Mouse (Mus musculus) c-Kit-positive CD71-positive TER-119-negative erythroid progenitor cells, embryonic 14.5 days (primary cell): Measurements from ENCODE around the gene Ampd2.

ENCODE experiments used
- DNase-seq: peaks from one replicate; pipeline ENCODE4 v3.0.0-alpha.2; 2013; ENCODE audit warnings: low read depth

Ampd2 gene

GRCm38 (mm10) chr3:108086470-108086979, at the start of gene Ampd2:
TSS of gene Ampd2 (minus strand) at chr3:108086651.
- DNase-seq, result no peak

- DNase-seq, result no peak
Measured at GRCm38 (mm10) chr3:108134701-108135100, 48.2 kb upstream of the Ampd2 start.

GRCm38 (mm10) chr3:108132484-108132883, 46.0 kb upstream of the Ampd2 start:
- no peak for DNase-seq

GRCm38 (mm10) chr3:108131821-108132220, 45.4 kb upstream of the Ampd2 start:
- DNase-seq, result no peak

GRCm38 (mm10) chr3:108131216-108131615, 44.8 kb upstream of the Ampd2 start:
- no peak for DNase-seq

GRCm38 (mm10) chr3:108129804-108130203, 43.4 kb upstream of the Ampd2 start:
- no peak for DNase-seq

GRCm38 (mm10) chr3:108129367-108129766, 42.9 kb upstream of the Ampd2 start:
- no peak for DNase-seq

- DNase-seq, result no peak
Measured at GRCm38 (mm10) chr3:108128520-108128919, 42.1 kb upstream of the Ampd2 start.

GRCm38 (mm10) chr3:108126327-108126726, 39.9 kb upstream of the Ampd2 start:
- DNase-seq, result no peak

GRCm38 (mm10) chr3:108124131-108124530, 37.7 kb upstream of the Ampd2 start:
- DNase-seq, result no peak

- no peak for DNase-seq
Measured at GRCm38 (mm10) chr3:108123242-108123641, 36.8 kb upstream of the Ampd2 start.

- DNase-seq, result no peak
Measured at GRCm38 (mm10) chr3:108121101-108121500, 34.6 kb upstream of the Ampd2 start.

- no peak for DNase-seq
Measured at GRCm38 (mm10) chr3:108117465-108117864, 31.0 kb upstream of the Ampd2 start.

- no peak for DNase-seq
Measured at GRCm38 (mm10) chr3:108113591-108114289, 27.3 kb upstream of the Ampd2 start.

GRCm38 (mm10) chr3:108112666-108113065, 26.2 kb upstream of the Ampd2 start:
- DNase-seq, result no peak

GRCm38 (mm10) chr3:108112246-108112645, 25.8 kb upstream of the Ampd2 start:
- no peak for DNase-seq

- DNase-seq, result no peak
Measured at GRCm38 (mm10) chr3:108111320-108111719, 24.9 kb upstream of the Ampd2 start.

- DNase-seq, result no peak
Measured at GRCm38 (mm10) chr3:108105281-108105680, 18.8 kb upstream of the Ampd2 start.

GRCm38 (mm10) chr3:108102075-108102474, 15.6 kb upstream of the Ampd2 start:
- DNase-seq, result no peak

- DNase-seq, result no peak
Measured at GRCm38 (mm10) chr3:108101594-108101993, 15.1 kb upstream of the Ampd2 start.

GRCm38 (mm10) chr3:108098316-108098715, 11.9 kb upstream of the Ampd2 start:
- no peak for DNase-seq

GRCm38 (mm10) chr3:108097656-108098055, 11.2 kb upstream of the Ampd2 start:
- DNase-seq, result no peak

GRCm38 (mm10) chr3:108096726-108097125, 10.3 kb upstream of the Ampd2 start:
- peak; percentile 87 for DNase-seq

GRCm38 (mm10) chr3:108096226-108096625, 9.8 kb upstream of the Ampd2 start:
- no peak for DNase-seq
